Mouse (Mus musculus) brain, embryonic 14.5 days (tissue): ENCODE measurements at regions not wholly inside any gene's neighbourhood (a gene's known extent, or its start where the extent isn't known, plus 50 kb on each side); places are given as distances from the start of the nearest gene placed in this dataset.

Source experiments
- CTCF ChIP-seq: fragments of 200-500 bp; IDR thresholded peaks from 2 replicates; pipeline ENCODE4 v1.5.1; 2012; ENCODE audit warnings: inconsistent platforms, mild to moderate bottlenecking, moderate library complexity, borderline replicate concordance; ENCODE audit not compliant: insufficient read depth, insufficient read length; ENCODE audit errors: extremely low read depth
- POLR2A ChIP-seq: fragments of 200-500 bp; IDR thresholded peaks from 2 replicates; pipeline ENCODE4 v1.6.1; 2012; ENCODE audit warnings: mild to moderate bottlenecking, inconsistent platforms, borderline replicate concordance; ENCODE audit not compliant: poor library complexity, insufficient read depth, insufficient read length, severe bottlenecking; ENCODE audit errors: extremely low read depth

- TF ChIP-seq POLR2A (no peak), CTCF (no peak; the same call in 1 of the 2 replicates)
Measured at GRCm38 (mm10) chr1:186013413-186013812, 103.7 kb downstream of the Lyplal1 start.
